Mouse (Mus musculus) erythroblast, embryonic 14.5 days (primary cell): ENCODE measurements at regions not wholly inside any gene's neighbourhood (a gene's known extent, or its start where the extent isn't known, plus 50 kb on each side); places are given as distances from the start of the nearest gene placed in this dataset.

Source experiments
- H3K27me3 ChIP-seq: 2 replicates; pipeline ENCODE4 v1.6.1; 2012; ENCODE audit warnings: inconsistent platforms; ENCODE audit not compliant: control insufficient read depth
- H3K36me3 ChIP-seq: 2 replicates; pipeline ENCODE4 v1.6.1; 2012; ENCODE audit warnings: mild to moderate bottlenecking, inconsistent platforms; ENCODE audit not compliant: control insufficient read depth
- H3K4me1 ChIP-seq: 2 replicates; pipeline ENCODE4 v1.6.1; 2012; ENCODE audit warnings: inconsistent platforms; ENCODE audit not compliant: control insufficient read depth
- H3K4me3 ChIP-seq: replicated peaks from 2 replicates; pipeline ENCODE3; 2012; ENCODE audit warnings: moderate library complexity, mild to moderate bottlenecking, inconsistent platforms
- H3K9me3 ChIP-seq: 2 replicates; pipeline ENCODE4 v1.6.1; 2012; ENCODE audit warnings: low read length, inconsistent platforms, mixed read lengths; ENCODE audit not compliant: control insufficient read depth
- GATA1 ChIP-seq: IDR thresholded peaks from 2 replicates; pipeline ENCODE4 v1.6.1; 2012; ENCODE audit warnings: low read length, inconsistent platforms, mixed read lengths
- TAL1 ChIP-seq: IDR thresholded peaks from 3 replicates; pipeline ENCODE4 v1.6.1; 2012; ENCODE audit warnings: low read length, inconsistent platforms, mixed read lengths

GRCm38 (mm10) chr7:72510116-72510515 lies 203.7 kb upstream of the Mctp2 start:
- Histone ChIP-seq H3K36me3 (no peaks in the 10 kb centered on the region), H3K4me3 (no peak overlapping the region), H3K9me3 (no peaks in the 10 kb centered on the region), H3K4me1 (no peaks in the 10 kb centered on the region), H3K27me3 (no peaks in the 10 kb centered on the region)
- TF ChIP-seq GATA1 (no peak), TAL1 (no peak)

GRCm38 (mm10) chr7:72513446-72513845 lies 207.0 kb upstream of the Mctp2 start:
- Histone ChIP-seq H3K27me3 (no peaks in the 10 kb centered on the region), H3K4me1 (no peaks in the 10 kb centered on the region), H3K4me3 (no peak overlapping the region), H3K9me3 (no peaks in the 10 kb centered on the region), H3K36me3 (no peaks in the 10 kb centered on the region)
- TF ChIP-seq TAL1 (no peak), GATA1 (no peak)

DNA sequence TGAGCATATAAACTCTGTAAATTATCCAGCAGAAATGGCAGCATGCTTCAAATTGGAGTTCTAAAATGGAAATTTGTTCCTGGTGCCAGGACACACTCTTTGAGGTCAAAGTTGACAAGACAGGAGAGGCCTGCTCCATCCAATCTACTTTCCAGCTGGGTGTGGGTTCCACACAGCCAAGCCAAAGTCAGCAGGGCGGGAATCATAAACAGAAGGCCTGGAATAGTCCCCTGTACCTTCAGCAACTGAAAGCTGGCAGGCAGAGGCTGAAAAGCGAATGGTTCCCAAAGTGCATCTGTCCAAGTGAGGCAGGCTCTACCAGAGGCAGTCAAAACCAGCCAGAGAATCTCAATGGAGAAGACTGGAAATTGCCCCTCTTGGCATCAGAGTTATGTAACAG lies 208.4 kb upstream of the Mctp2 start:
- TF ChIP-seq GATA1 (no peak), TAL1 (no peak)
- Histone ChIP-seq H3K27me3 (no peaks in the 10 kb centered on the region), H3K4me3 (no peak overlapping the region), H3K36me3 (no peaks in the 10 kb centered on the region), H3K4me1 (no peaks in the 10 kb centered on the region), H3K9me3 (no peaks in the 10 kb centered on the region)

DNA sequence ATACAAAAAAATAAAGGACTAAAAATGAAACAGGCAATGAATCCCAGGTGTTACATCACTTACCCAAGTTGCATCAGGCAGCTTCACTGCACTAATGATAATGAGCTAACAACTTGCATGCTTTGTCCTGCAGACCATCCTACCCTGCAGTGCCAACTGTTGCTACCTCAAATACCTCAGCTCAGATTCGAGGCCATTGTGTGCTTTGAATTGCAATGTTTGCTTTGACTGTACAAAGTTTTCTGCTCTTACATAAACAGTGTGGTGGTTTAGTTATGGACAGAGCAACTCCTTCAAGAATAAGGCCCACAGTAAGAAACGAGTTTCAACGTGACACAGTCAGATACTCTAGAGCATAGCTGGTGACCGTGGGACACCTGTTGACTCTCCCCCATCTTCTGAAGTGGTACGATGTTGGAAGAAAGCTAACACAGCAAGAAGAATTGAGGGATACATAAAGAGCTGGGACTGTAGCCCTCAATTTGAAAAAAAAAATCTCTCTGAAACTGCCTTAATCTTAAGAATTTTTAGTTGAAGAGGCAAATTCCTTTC lies 212.1 kb upstream of the Mctp2 start:
- TF ChIP-seq GATA1 (no peak), TAL1 (no peak)
- Histone ChIP-seq H3K36me3 (no peaks in the 10 kb centered on the region), H3K27me3 (no peaks in the 10 kb centered on the region), H3K9me3 (no peaks in the 10 kb centered on the region), H3K4me1 (no peaks in the 10 kb centered on the region), H3K4me3 (no peak overlapping the region)

DNA sequence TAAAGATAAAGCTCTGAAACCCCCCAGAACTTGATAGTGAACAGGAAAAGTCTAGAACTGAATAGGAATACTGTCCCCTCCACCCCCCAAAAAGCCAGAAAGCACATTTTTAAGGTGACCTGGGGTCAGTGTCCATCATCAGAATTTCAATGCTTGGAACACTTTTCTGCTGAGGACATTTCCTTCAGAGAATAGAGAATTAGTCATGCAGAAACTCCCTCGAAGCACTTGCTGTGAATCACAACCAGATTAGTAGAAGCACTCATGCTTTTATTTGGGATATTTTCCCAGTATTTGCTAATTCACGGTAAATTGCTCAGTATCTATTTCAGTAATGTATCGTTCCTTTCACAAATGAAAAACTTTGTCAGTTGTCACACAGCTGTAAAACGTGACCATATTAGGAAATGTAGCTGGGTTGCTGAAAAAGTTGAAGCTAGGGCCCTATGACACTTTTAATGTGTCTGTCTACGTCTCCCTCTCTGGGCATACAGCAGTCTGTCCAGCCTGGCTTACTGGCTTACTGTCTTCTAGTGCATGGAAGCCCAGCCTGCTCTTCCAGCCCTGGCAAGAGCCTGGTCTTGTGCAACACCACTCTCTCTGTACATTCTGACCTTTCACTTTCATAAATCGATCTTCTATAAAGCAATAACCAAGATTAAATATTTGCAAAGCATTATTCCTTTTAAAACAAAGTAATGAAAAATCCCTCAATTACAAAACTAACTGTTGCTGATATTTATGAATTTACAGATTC lies 213.1 kb upstream of the Mctp2 start:
- Histone ChIP-seq H3K9me3 (no peaks in the 10 kb centered on the region), H3K4me3 (no peak overlapping the region), H3K4me1 (no peaks in the 10 kb centered on the region), H3K27me3 (no peaks in the 10 kb centered on the region), H3K36me3 (no peaks in the 10 kb centered on the region)
- TF ChIP-seq TAL1 (no peak), GATA1 (no peak)

- Histone ChIP-seq H3K27me3 (no peaks in the 10 kb centered on the region), H3K4me3 (no peak overlapping the region), H3K4me1 (no peaks in the 10 kb centered on the region), H3K36me3 (no peaks in the 10 kb centered on the region), H3K9me3 (peaks cover 3% of the 10 kb centered on the region; the same call in 1 of the 2 replicates)
- TF ChIP-seq TAL1 = no peak
- TF ChIP-seq GATA1 = no peak
These were observed 222.5 kb upstream of the Mctp2 start for GRCm38 (mm10) chr7:72528873-72529272.

DNA sequence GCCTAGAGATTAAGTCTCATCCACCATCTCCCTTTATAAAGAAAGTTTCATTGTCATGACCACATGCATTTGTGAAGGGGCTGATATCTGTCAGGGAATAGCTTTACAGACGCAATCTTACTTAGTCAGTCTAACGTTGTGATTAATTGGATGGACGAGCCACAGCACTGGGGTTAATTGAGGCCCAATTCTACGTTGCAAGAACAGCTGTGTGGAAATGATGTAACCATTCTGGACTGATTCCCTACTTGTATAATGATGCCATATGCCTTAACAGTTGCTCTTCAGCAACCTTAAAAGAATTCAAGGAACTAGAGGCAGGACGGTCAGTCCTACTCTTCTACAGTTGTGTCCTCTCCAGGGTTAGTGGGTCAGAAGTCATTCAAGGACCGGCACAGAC lies 231.9 kb upstream of the Mctp2 start:
- TF ChIP-seq TAL1 (no peak), GATA1 (no peak)
- peaks cover 3% of the 10 kb centered on the region; the same call in 1 of the 2 replicates for H3K9me3 ChIP-seq
- no peaks in the 10 kb centered on the region for H3K4me1 ChIP-seq
- no peak overlapping the region for H3K4me3 ChIP-seq
- H3K27me3 ChIP-seq = no peaks in the 10 kb centered on the region
- H3K36me3 ChIP-seq = no peaks in the 10 kb centered on the region

GRCm38 (mm10) chr7:72539915-72540314 lies 233.5 kb upstream of the Mctp2 start:
- Histone ChIP-seq H3K27me3 (no peaks in the 10 kb centered on the region), H3K9me3 (peaks cover 3% of the 10 kb centered on the region; the same call in 1 of the 2 replicates), H3K4me1 (no peaks in the 10 kb centered on the region), H3K4me3 (no peak overlapping the region), H3K36me3 (no peaks in the 10 kb centered on the region)
- TF ChIP-seq TAL1 = no peak
- TF ChIP-seq GATA1 = no peak

DNA sequence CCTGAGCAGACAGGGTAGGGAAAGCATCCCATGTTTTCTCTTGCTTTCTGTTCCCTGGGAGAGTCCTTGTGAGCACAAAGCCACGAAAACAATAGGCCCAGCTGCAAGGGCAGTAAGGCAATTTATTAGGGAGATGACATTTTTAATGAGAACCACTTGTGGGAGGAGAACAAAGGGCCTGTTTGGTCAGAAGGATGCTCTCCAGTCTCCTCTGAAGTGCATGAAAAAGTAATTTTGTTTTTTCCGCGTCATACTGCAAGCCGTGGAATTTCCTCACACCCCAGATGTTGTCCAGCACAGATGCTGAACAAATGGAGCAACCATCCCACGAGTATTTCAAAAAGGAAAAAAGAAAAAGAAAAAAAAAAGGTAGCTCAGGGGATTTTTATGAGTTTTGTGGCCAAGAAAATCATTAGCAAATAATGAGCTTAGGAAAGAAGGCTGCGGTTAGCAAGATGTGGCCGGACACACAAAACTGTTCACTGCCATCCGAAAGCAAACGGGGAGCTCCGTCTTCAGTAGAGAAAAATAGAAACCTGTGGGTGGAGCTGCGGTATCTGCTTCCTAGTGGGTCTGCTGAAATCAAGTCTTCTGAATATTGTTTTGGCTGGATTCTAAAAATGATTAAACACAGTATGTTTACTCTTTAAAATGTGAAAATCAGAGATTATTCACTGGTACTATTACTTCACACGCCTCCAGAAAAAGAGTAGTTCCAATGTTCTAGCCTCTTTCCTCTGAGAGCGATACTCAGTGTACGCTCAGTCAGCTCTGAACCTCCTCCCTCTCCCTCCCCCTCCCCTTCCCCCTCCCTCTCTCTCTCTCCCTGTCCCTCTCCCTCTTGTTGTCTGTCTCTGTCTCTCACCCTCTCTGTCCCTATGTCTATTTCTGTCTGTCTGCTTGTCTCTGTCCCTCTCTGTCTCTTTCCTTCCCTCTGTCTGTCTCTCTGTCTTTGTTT lies 235.4 kb upstream of the Mctp2 start:
- TF ChIP-seq GATA1 = no peak
- TF ChIP-seq TAL1 = no peak

More for the DNA sequence above, 235.4 kb upstream of the Mctp2 start:
- no peaks in the 10 kb centered on the region for H3K27me3 ChIP-seq
- no peak overlapping the region for H3K4me3 ChIP-seq
- H3K9me3 ChIP-seq = no peaks in the 10 kb centered on the region; the same call in 1 of the 2 replicates
- no peaks in the 10 kb centered on the region for H3K36me3 ChIP-seq
- H3K4me1 ChIP-seq = no peaks in the 10 kb centered on the region
